Comparison of ENCODE assay signal across 14 mouse cellular contexts in genomic region chr5:36191876-36192275, GRCm38 (mm10). TPM values are rescaled to one million over a fixed set of nuclear protein-coding genes. Genes with fewer than 3 reads are reported as not detected.
DNase-seq lines count a peak whose midpoint lies in the region; ATAC-seq and TF ChIP-seq lines count a peak whose summit lies in the region.
"Had no signal": no experiment of that assay in that cellular context is flagged by ENCODE, and none has a peak within 500 bp of the region (broad histone marks: within the 10 kb centered on the region; RNA-seq: fewer than 3 reads in every experiment).

No protein-coding gene starts in this region.

- intact Hi-C loops in gastrocnemius, adult 2 months (cut with DNase I), result no loop called here

- no peak for DNase-seq in gastrocnemius, adult 2 months
- DNase-seq in gastrocnemius, postnatal 4 days (ENCODE audit: low spot score in 2 of 2), result no peak
- peak; percentile 26 for DNase-seq in lung, embryonic 14.5 days
- DNase-seq in lung, adult 18-20 months, result no peak
- peak; percentile 6 for DNase-seq in CH12.LX (ENCODE audit: extremely low read depth)
- DNase-seq in stomach, postnatal 0 days (ENCODE audit: low spot score), result peak; percentile 52
- no peak for DNase-seq in layer of hippocampus, adult 8-10 months (ENCODE audit: low spot score in 2 of 2)
- DNase-seq: cerebellum, postnatal 25 days; kidney, postnatal 36 days had no signal

- TF ChIP-seq CTCF in gastrocnemius, adult 2 months (IDR thresholded peaks at IDR 0.05), result peak; percentile 18; the same call in 1 of the 2 replicates
- peak; percentile 44 for TF ChIP-seq CTCF in lung, embryonic 14.5 days (IDR thresholded peaks at IDR 0.05; ENCODE audit: low read depth)
- TF ChIP-seq CTCF in CH12.LX (conservative IDR thresholded peaks at IDR 0.05 in 1 of 2, IDR thresholded peaks at IDR 0.05 in 1 of 2; ENCODE audit: low read depth in 2 of 2, low read length in 2 of 2), result peak in 1 of 2 experiments; percentile 60; a peak in 2 of 4 replicates
- TF ChIP-seq CTCF in stomach, postnatal 0 days (IDR thresholded peaks at IDR 0.05; ENCODE audit: low read depth), result peak; percentile 71

- dilution Hi-C loops in CH12.LX (cut with MboI; ENCODE audit: extremely low pct_ligation_motif_present, extremely low pct_unique_long_range_greater_than_20kb, low sequenced_read_pairs), result no loop called here

- no peak for TF ChIP-seq EP300 in CH12.LX (IDR thresholded peaks at IDR 0.05; ENCODE audit: low read length)
- TF ChIP-seq EP300 in stomach, postnatal 0 days (optimal IDR thresholded peaks at IDR 0.05), result no peak

- no peaks in the 10 kb centered on the region for H3K36me3 ChIP-seq in lung, embryonic 14.5 days (ENCODE audit: insufficient read depth)
- H3K36me3 ChIP-seq in CH12.LX (replicated peaks in 1 of 2; ENCODE audit: control insufficient read depth in 1 of 2, insufficient read depth in 1 of 2, low read length in 1 of 2), result no peaks in the 10 kb centered on the region
- H3K36me3 ChIP-seq in stomach, postnatal 0 days (ENCODE audit: control insufficient read depth, insufficient read depth, low read length), result no peaks in the 10 kb centered on the region
- H3K36me3 ChIP-seq: embryonic facial prominence, embryonic 15.5 days; heart, embryonic 10.5 days; hindbrain, embryonic 12.5 days had no signal

- no peak overlapping the region for H3K4me3 ChIP-seq in gastrocnemius, adult 2 months
- H3K4me3 ChIP-seq in lung, embryonic 14.5 days (ENCODE audit: low read depth, low read length), result no peak overlapping the region
- H3K4me3 ChIP-seq in CH12.LX (replicated peaks in 1 of 3; ENCODE audit: low read depth in 2 of 3, low read length in 2 of 3, poor library complexity in 1 of 3), result no peak overlapping the region
- no peak overlapping the region for H3K4me3 ChIP-seq in stomach, postnatal 0 days (ENCODE audit: low read depth, low read length)
- H3K4me3 ChIP-seq: embryonic facial prominence, embryonic 15.5 days; heart, embryonic 10.5 days; hindbrain, embryonic 12.5 days had no signal

- no peaks in the 10 kb centered on the region for H3K4me1 ChIP-seq in lung, embryonic 14.5 days (ENCODE audit: insufficient read depth)
- H3K4me1 ChIP-seq in CH12.LX (ENCODE audit: control insufficient read depth in 1 of 2, insufficient read depth in 2 of 2), result peaks cover 4 to 12% of the 10 kb centered on the region in 2 experiments; a peak in 3 of 4 replicates
- H3K4me1 ChIP-seq in stomach, postnatal 0 days (replicated peaks; ENCODE audit: control insufficient read depth, insufficient read depth), result no peaks in the 10 kb centered on the region

- no peak overlapping the region for H3K9ac ChIP-seq in lung, embryonic 14.5 days
- no peak overlapping the region for H3K9ac ChIP-seq in CH12.LX (ENCODE audit: insufficient read depth, low read depth)
- no peak overlapping the region for H3K9ac ChIP-seq in stomach, postnatal 0 days (ENCODE audit: low read length)
- H3K9ac ChIP-seq: embryonic facial prominence, embryonic 15.5 days; hindbrain, embryonic 12.5 days had no signal

- TF ChIP-seq RAD21 in CH12.LX (IDR thresholded peaks at IDR 0.05; ENCODE audit: low read depth, low read length), result peak; percentile 51

- no peaks in the 10 kb centered on the region for H3K27me3 ChIP-seq in lung, embryonic 14.5 days (ENCODE audit: insufficient read depth, low read length)
- H3K27me3 ChIP-seq in CH12.LX (replicated peaks), result peaks cover 92% of the 10 kb centered on the region
- H3K27me3 ChIP-seq in stomach, postnatal 0 days (ENCODE audit: control insufficient read depth, insufficient read depth, low read length), result no peaks in the 10 kb centered on the region
- H3K27me3 ChIP-seq: embryonic facial prominence, embryonic 15.5 days; hindbrain, embryonic 12.5 days had no signal

- TF ChIP-seq POLR2A in CH12.LX (IDR thresholded peaks at IDR 0.05; ENCODE audit: low read depth, low read length), result no peak

- ATAC-seq in lung, embryonic 14.5 days (ENCODE audit: insufficient read depth), result no peak
- 0 out of 2 replicates have a peak, but pooled peaks have one; percentile 25 for ATAC-seq in stomach, postnatal 0 days (ENCODE audit: low FRiP score, low TSS enrichment)
- ATAC-seq in inflammation-experienced regulatory T-cells, adult 6 months, result no peak

- no peak overlapping the region for H3K27ac ChIP-seq in gastrocnemius, adult 2 months
- H3K27ac ChIP-seq in lung, embryonic 14.5 days (ENCODE audit: low read depth), result no peak overlapping the region
- no peak overlapping the region for H3K27ac ChIP-seq in CH12.LX (ENCODE audit: insufficient read depth, low read depth)
- H3K27ac ChIP-seq in stomach, postnatal 0 days (replicated peaks), result no peak overlapping the region
- H3K27ac ChIP-seq: heart, embryonic 10.5 days; hindbrain, embryonic 12.5 days; macrophage had no signal

- H3K9me3 ChIP-seq in lung, embryonic 14.5 days (ENCODE audit: low read depth, low read length), result no peaks in the 10 kb centered on the region
- H3K9me3 ChIP-seq in CH12.LX (replicated peaks; ENCODE audit: low read length), result no peaks in the 10 kb centered on the region
- H3K9me3 ChIP-seq in stomach, postnatal 0 days (ENCODE audit: control insufficient read depth, low read length), result no peaks in the 10 kb centered on the region
- H3K9me3 ChIP-seq: embryonic facial prominence, embryonic 15.5 days; heart, embryonic 10.5 days; hindbrain, embryonic 12.5 days had no signal

- H3K79me2 ChIP-seq in CH12.LX (replicated peaks; ENCODE audit: control insufficient read depth, extremely low read depth, insufficient read depth, poor library complexity, severe bottlenecking), result no peaks in the 10 kb centered on the region

- WGBS in lung, embryonic 14.5 days, result 86% methylated on average over 3 of the region's 3 CpGs
- WGBS in stomach, postnatal 0 days, result 79% methylated on average over 3 of the region's 3 CpGs

- in situ Hi-C loops in CH12.LX (cut with MboI; ENCODE audit: low pct_ligation_motif_present, low pct_unique_long_range_greater_than_20kb, low sequenced_read_pairs), result no loop called here

- no peak overlapping the region for H3K4me2 ChIP-seq in lung, embryonic 14.5 days
- H3K4me2 ChIP-seq in CH12.LX (ENCODE audit: insufficient read depth, low read depth, poor library complexity, severe bottlenecking), result no peak overlapping the region
- H3K4me2 ChIP-seq in stomach, postnatal 0 days (replicated peaks; ENCODE audit: low read depth), result no peak overlapping the region
- H3K4me2 ChIP-seq: embryonic facial prominence, embryonic 15.5 days; hindbrain, embryonic 12.5 days had no signal

TF ChIP-seq in CH12.LX, 34 proteins besides CTCF, POLR2A, EP300 and RAD21:
- 0 out of 2 replicates have a peak, but pooled peaks have one; percentile 2 for TF ChIP-seq ZC3H11A (IDR thresholded peaks at IDR 0.05; ENCODE audit: low read depth, low read length)
- no peak for TF ChIP-seq CHD1 (IDR thresholded peaks at IDR 0.05; ENCODE audit: low read depth, low read length)
- TF ChIP-seq MXI1 (IDR thresholded peaks at IDR 0.05; ENCODE audit: low read depth, low read length), result no peak
- no peak for TF ChIP-seq SIN3A (IDR thresholded peaks at IDR 0.05; ENCODE audit: low read length)
- no peak for TF ChIP-seq CHD2 (IDR thresholded peaks at IDR 0.05; ENCODE audit: low read length)
- TF ChIP-seq NRF1 (IDR thresholded peaks at IDR 0.05; ENCODE audit: low read depth, low read length), result no peak
- no peak for TF ChIP-seq MAZ (IDR thresholded peaks at IDR 0.05; ENCODE audit: low read depth, low read length)
- TF ChIP-seq USF2 (conservative IDR thresholded peaks at IDR 0.05; ENCODE audit: low read depth, low read length), result no peak
- TF ChIP-seq SMC3 (IDR thresholded peaks at IDR 0.05; ENCODE audit: low read depth, low read length), result peak; percentile 63
- TF ChIP-seq ZNF384 (IDR thresholded peaks at IDR 0.05; ENCODE audit: low read depth, low read length), result no peak

RNA-seq across cellular contexts. Expression of gene Psapl1, which starts 11.9 kb away (rescaled TPM):
- not detected for total RNA-seq in gastrocnemius, adult 2 months (2021)
- total RNA-seq in gastrocnemius, postnatal 4 days (2021), result under 1 TPM in 1 of 2 experiments, not detected in 1; 0.13 TPM
- polyA plus RNA-seq in lung, embryonic 14.5 days (2014; fragmentation: Nextera tagmentation; extraction: Ambion mirVana), result 0.20 TPM in 1 of 2 replicates, not detected in the other
- total RNA-seq in CH12.LX (2012; rRNA removed), result not detected in 2 replicates
- not detected in 2 replicates for total RNA-seq in CH12.LX (2014; rRNA removed)
- polyA plus RNA-seq in CH12.LX (2012; ENCODE audit: insufficient read length, low read depth), result not detected in 2 replicates
- 311 and 314 TPM in 2 replicates for polyA plus RNA-seq in stomach, postnatal 0 days (2015; fragmentation: Nextera tagmentation; extraction: Ambion mirVana)
- polyA plus RNA-seq in inflammation-experienced regulatory T-cells, adult 6 months (2017; shearing (Covaris generic)), result not detected
- not detected for total RNA-seq in layer of hippocampus, adult 8-10 months (2022)
- polyA plus RNA-seq: macrophage had no signal

Comparison
In these comparisons a context has a peak if more than half of its experiments do, and no peak if none do; other contexts are left out.
1. DNase-seq: peak in lung, embryonic 14.5 days (single experiment), CH12.LX (single experiment) and stomach, postnatal 0 days (single experiment); none in gastrocnemius, adult 2 months (single experiment), gastrocnemius, postnatal 4 days (0 of 2), lung, adult 18-20 months (0 of 2) and layer of hippocampus, adult 8-10 months (0 of 2).